Mouse (Mus musculus) megakaryocyte-erythroid progenitor cell, adult 5-6 weeks (primary cell): ENCODE measurements around the gene Gm428. TPM values are rescaled to one million over a fixed set of nuclear protein-coding genes. Genes with fewer than 3 reads are reported as not detected.
"Not testable (repeated sequence)": the region's sequence is repeated elsewhere in the genome, so short reads cannot be mapped to it uniquely, and the experiment has no call there.

ENCODE experiments used
- ATAC-seq: replicated peaks from 2 replicates; pipeline ENCODE4 v1.8.0; 2016; ENCODE audit warnings: mild to moderate bottlenecking, inconsistent platforms; ENCODE audit not compliant: severe bottlenecking, poor library complexity, low FRiP score, low TSS enrichment
- total RNA-seq, 2 experiments: library from RNA; stranded (forward) in 1 of 2; stranded (reverse) in 1 of 2; fragments of 200-1000, 215-1000 nt in 1 of 2; fragments of >200 nt in 1 of 2; fragmentation: Nextera tagmentation in 1 of 2; gene quantifications; 2 replicates each; pipeline ENCODE4 v1.2.3; 2014 to 2017

The Gm428 gene
- total RNA-seq (2014; fragmentation: Nextera tagmentation) = not detected in 2 replicates
- total RNA-seq (2017) = not detected in 2 replicates

DNA sequence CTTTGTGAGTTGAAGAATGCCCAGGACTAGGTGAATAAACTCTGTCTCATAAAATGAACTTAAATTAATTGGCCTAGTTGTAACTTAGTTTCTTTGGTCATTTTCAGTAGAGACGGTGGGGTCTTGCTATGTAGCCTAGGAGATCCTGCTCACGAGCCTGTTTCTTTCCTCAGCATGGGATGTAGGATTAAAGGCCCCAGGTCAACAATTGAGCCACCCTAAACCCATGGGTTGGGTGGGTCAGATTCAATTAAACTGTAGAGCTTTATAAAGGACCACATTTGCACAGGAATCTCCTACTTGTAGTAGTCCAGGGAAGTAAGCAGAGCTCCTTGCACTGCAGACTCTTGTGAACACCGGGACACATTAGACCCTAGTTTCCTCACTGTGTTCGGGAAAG, at the start of gene Gm428:
Gene Gm428 (plus strand): TSS at position 301 of the 400 bp plus-strand sequence.
- ATAC-seq = not testable (repeated sequence)

DNA sequence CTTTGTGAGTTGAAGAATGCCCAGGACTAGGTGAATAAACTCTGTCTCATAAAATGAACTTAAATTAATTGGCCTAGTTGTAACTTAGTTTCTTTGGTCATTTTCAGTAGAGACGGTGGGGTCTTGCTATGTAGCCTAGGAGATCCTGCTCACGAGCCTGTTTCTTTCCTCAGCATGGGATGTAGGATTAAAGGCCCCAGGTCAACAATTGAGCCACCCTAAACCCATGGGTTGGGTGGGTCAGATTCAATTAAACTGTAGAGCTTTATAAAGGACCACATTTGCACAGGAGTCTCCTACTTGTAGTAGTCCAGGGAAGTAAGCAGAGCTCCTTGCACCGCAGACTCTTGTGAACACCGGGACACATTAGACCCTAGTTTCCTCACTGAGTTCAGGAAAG, 45.5 kb upstream of the Gm428 start, which contains the start of gene Gm11236:
Gene Gm11236 (plus strand): TSS at position 301 of the 400 bp plus-strand sequence.
- ATAC-seq = not testable (repeated sequence)

DNA sequence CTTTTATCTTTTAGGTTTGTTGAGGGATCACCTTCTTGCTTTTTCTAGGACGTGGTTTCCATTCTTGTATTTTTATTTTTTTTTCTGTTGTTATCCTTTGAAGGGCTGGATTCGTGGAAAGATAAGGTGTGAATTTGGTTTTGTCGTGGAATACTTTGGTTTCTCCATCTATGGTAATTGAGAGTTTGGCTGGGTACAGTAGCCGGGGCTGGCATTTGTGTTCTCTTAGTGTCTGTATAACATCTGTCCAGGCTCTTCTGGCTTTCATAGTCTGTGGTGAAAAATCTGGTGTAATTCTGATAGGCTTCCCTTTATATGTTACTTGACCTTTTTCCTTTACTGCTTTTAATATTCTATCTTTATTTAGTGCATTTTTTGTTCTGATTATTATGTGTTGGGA, 21.5 kb upstream of the Gm428 start:
- ATAC-seq = not testable (repeated sequence)

DNA sequence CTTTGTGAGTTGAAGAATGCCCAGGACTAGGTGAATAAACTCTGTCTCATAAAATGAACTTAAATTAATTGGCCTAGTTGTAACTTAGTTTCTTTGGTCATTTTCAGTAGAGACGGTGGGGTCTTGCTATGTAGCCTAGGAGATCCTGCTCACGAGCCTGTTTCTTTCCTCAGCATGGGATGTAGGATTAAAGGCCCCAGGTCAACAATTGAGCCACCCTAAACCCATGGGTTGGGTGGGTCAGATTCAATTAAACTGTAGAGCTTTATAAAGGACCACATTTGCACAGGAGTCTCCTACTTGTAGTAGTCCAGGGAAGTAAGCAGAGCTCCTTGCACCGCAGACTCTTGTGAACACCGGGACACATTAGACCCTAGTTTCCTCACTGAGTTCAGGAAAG, 15.3 kb upstream of the Gm428 start, which contains the start of gene Gm11239:
Gene Gm11239 (plus strand): TSS at position 301 of the 400 bp plus-strand sequence.
- not testable (repeated sequence) for ATAC-seq

DNA sequence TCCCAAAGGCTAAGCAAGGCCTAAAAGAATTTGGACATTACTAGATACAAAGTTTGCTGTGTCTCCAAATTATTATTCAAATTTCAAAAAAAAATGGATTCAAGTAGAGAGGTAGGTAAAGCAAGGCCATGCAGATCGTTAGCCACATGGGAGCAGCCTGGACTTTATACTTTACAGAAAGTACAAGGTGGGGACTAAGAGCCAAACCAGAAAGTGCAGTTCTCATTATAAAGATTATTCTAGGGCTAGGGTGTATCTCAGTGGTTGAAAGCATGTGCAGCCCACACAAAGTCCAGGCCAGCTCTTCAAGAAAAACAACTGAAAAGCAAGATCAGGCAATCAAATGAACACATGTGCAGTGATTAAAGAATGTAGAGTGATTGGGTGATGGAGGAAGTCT, 35.4 kb downstream of the Gm428 start:
- ATAC-seq = no peak

DNA sequence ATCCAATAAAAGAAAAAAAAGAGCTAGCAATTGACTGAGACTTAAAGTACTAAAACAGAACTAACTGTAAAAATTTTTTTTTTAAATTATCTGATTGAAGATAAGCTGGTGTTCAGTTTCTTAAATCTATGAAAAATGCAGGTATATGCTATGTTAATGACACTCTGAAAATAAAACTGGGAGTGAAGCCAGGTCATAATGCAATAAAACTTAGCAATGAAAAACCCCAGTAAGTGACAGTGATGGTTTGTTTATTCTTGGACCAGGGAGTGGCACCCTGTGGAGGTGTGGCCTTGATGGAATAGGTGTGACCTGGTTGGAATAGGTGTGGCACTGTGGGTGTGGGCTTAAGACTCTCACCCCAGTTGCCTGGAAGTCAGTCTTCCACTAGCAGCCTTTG, 36.5 kb downstream of the Gm428 start:
- no peak for ATAC-seq

Other genes with a start within 250 kb of the Gm428 start
- gene Gm11238, start 75.6 kb upstream of the Gm428 start, total RNA-seq (2014; fragmentation: Nextera tagmentation) = not detected in 2 replicates
- not detected in 2 replicates for gene Gm11238, start 75.6 kb upstream of the Gm428 start, total RNA-seq (2017)
- not detected in 2 replicates for gene Gm11237, start 60.5 kb upstream of the Gm428 start, total RNA-seq (2014; fragmentation: Nextera tagmentation)
- not detected in 2 replicates for gene Gm11237, start 60.5 kb upstream of the Gm428 start, total RNA-seq (2017)
- not detected in 2 replicates for gene Gm11236, start 45.4 kb upstream of the Gm428 start, total RNA-seq (2014; fragmentation: Nextera tagmentation)
- not detected in 2 replicates for gene Gm11236, start 45.4 kb upstream of the Gm428 start, total RNA-seq (2017)
- not detected in 2 replicates for gene Gm11239, start 15.2 kb upstream of the Gm428 start, total RNA-seq (2014; fragmentation: Nextera tagmentation)
- gene Gm11239, start 15.2 kb upstream of the Gm428 start, total RNA-seq (2017) = not detected in 2 replicates
- not detected in 2 replicates for gene Rasef, start 107.5 kb downstream of the Gm428 start, total RNA-seq (2014; fragmentation: Nextera tagmentation)
- gene Rasef, start 107.5 kb downstream of the Gm428 start, total RNA-seq (2017) = not detected in 2 replicates
- gene Gm11758, start 192.8 kb downstream of the Gm428 start, total RNA-seq (2014; fragmentation: Nextera tagmentation) = not detected in 2 replicates
- not detected in 2 replicates for gene Gm11758, start 192.8 kb downstream of the Gm428 start, total RNA-seq (2017)
- not detected in 2 replicates for gene Gm11757, start 207.6 kb downstream of the Gm428 start, total RNA-seq (2014; fragmentation: Nextera tagmentation)
- not detected in 2 replicates for gene Gm11757, start 207.6 kb downstream of the Gm428 start, total RNA-seq (2017)
- gene Gm13871, start 222.4 kb downstream of the Gm428 start, total RNA-seq (2014; fragmentation: Nextera tagmentation) = not detected in 2 replicates
- not detected in 2 replicates for gene Gm13871, start 222.4 kb downstream of the Gm428 start, total RNA-seq (2017)
- gene Gm11756, start 237.2 kb downstream of the Gm428 start, total RNA-seq (2014; fragmentation: Nextera tagmentation) = not detected in 2 replicates
- not detected in 2 replicates for gene Gm11756, start 237.2 kb downstream of the Gm428 start, total RNA-seq (2017)